16 mouse cellular contexts compared by ENCODE assay signal in genomic region chr1:33502890-33503289, GRCm38 (mm10).
A peak's percentile ranks its signal among the peaks of the same experiment; 100 is the strongest.
DNase-seq lines count a peak whose midpoint lies in the region; ATAC-seq and TF ChIP-seq lines count a peak whose summit lies in the region.
"Had no signal": no experiment of that assay in that cellular context is flagged by ENCODE, and none has a peak within 500 bp of the region (broad histone marks: within the 10 kb centered on the region; RNA-seq: fewer than 3 reads in every experiment).

No protein-coding gene starts in this region.

- no peak for TF ChIP-seq CTCF in kidney, adult 2 months (conservative IDR thresholded peaks at IDR 0.05; ENCODE audit: insufficient read depth, insufficient read length, low read depth, low read length)
- no peak for TF ChIP-seq CTCF in lung, embryonic 14.5 days (IDR thresholded peaks at IDR 0.05; ENCODE audit: low read depth)

- H3K36me3 ChIP-seq in kidney, adult 2 months (ENCODE audit: control insufficient read depth, insufficient read depth, low read length) = no peaks in the 10 kb centered on the region
- H3K36me3 ChIP-seq in lung, embryonic 14.5 days (ENCODE audit: insufficient read depth) = no peaks in the 10 kb centered on the region
- no peaks in the 10 kb centered on the region for H3K36me3 ChIP-seq in macrophage (ENCODE audit: inconsistent target)
- no peaks in the 10 kb centered on the region for H3K36me3 ChIP-seq in hindbrain, embryonic 14.5 days (replicated peaks; ENCODE audit: control insufficient read depth, insufficient read depth)

- no peak overlapping the region for H3K9ac ChIP-seq in lung, embryonic 14.5 days
- no peak overlapping the region for H3K9ac ChIP-seq in hindbrain, embryonic 14.5 days
- H3K9ac ChIP-seq: liver, embryonic 14.5 days had no signal

- 35% methylated on average over 7 of the region's 7 CpGs for WGBS in kidney, adult 2 months
- 63% methylated on average over 7 of the region's 7 CpGs for WGBS in lung, embryonic 14.5 days
- 7% methylated on average over 7 of the region's 7 CpGs for WGBS in macrophage (ENCODE audit: missing documents)
- WGBS in hindbrain, embryonic 14.5 days = 82% methylated on average over 7 of the region's 7 CpGs

- no peak overlapping the region for H3K4me3 ChIP-seq in kidney, adult 2 months (ENCODE audit: insufficient read depth, low read depth, low read length)
- no peak overlapping the region for H3K4me3 ChIP-seq in lung, embryonic 14.5 days (ENCODE audit: low read depth, low read length)
- H3K4me3 ChIP-seq in macrophage (ENCODE audit: inconsistent target) = no peak overlapping the region
- H3K4me3 ChIP-seq in hindbrain, embryonic 14.5 days (replicated peaks; ENCODE audit: low read length) = no peak overlapping the region
- H3K4me3 ChIP-seq: hindbrain, embryonic 10.5 days; layer of hippocampus, adult 2 months had no signal

- H3K4me2 ChIP-seq in lung, embryonic 14.5 days = no peak overlapping the region
- no peak overlapping the region for H3K4me2 ChIP-seq in hindbrain, embryonic 14.5 days (replicated peaks)

- TF ChIP-seq POLR2A in kidney, adult 2 months (IDR thresholded peaks at IDR 0.05; ENCODE audit: low read depth, low read length) = no peak

- no peaks in the 10 kb centered on the region for H3K9me3 ChIP-seq in lung, embryonic 14.5 days (ENCODE audit: low read depth, low read length)
- no peaks in the 10 kb centered on the region for H3K9me3 ChIP-seq in hindbrain, embryonic 14.5 days (ENCODE audit: control insufficient read depth, low read length)
- H3K9me3 ChIP-seq: hindbrain, embryonic 10.5 days had no signal

- peak overlapping the region; percentile 52 for H3K27ac ChIP-seq in kidney, adult 2 months (ENCODE audit: insufficient read depth, low read depth, low read length)
- H3K27ac ChIP-seq in lung, embryonic 14.5 days (ENCODE audit: low read depth) = no peak overlapping the region
- peak overlapping the region; percentile 12; the same call in 1 of the 2 replicates for H3K27ac ChIP-seq in macrophage
- no peak overlapping the region for H3K27ac ChIP-seq in hindbrain, embryonic 14.5 days
- H3K27ac ChIP-seq: hindbrain, embryonic 10.5 days; layer of hippocampus, adult 2 months; liver, embryonic 14.5 days had no signal

- no peak for ATAC-seq in lung, embryonic 14.5 days (ENCODE audit: insufficient read depth)
- ATAC-seq in common myeloid progenitor, adult 5-6 weeks (replicated peaks; ENCODE audit: low read depth, poor library complexity, severe bottlenecking) = peak; percentile 69
- ATAC-seq in hindbrain, embryonic 14.5 days (ENCODE audit: low FRiP score) = no peak
- no peak for ATAC-seq in erythroblast, adult 5-6 weeks (replicated peaks; ENCODE audit: low FRiP score, poor library complexity, severe bottlenecking)
- ATAC-seq: forebrain, embryonic 14.5 days had no signal

- DNase-seq in kidney, adult 2 months = peak; percentile 22
- DNase-seq in kidney, postnatal 10 days = no peak
- DNase-seq in lung, embryonic 14.5 days = peak; percentile 15
- no peak for DNase-seq in lung, postnatal 14 days
- no peak for DNase-seq in hindbrain, embryonic 14.5 days (ENCODE audit: low spot score)
- DNase-seq: adrenal gland, postnatal 36 days; cerebellum, postnatal 25 days; left cerebral cortex, postnatal 4 days; right cerebral cortex, adult 18-20 months had no signal

- no peaks in the 10 kb centered on the region for H3K79me2 ChIP-seq in macrophage (ENCODE audit: inconsistent target)

- H3K4me1 ChIP-seq in kidney, adult 2 months (ENCODE audit: control insufficient read depth, insufficient read depth, low read length) = no peaks in the 10 kb centered on the region
- no peaks in the 10 kb centered on the region for H3K4me1 ChIP-seq in lung, embryonic 14.5 days (ENCODE audit: insufficient read depth)
- no peaks in the 10 kb centered on the region for H3K4me1 ChIP-seq in hindbrain, embryonic 14.5 days (replicated peaks; ENCODE audit: control insufficient read depth, insufficient read depth, low read length)

- H3K27me3 ChIP-seq in kidney, adult 2 months (replicated peaks; ENCODE audit: control insufficient read depth, insufficient read depth, low read length) = no peaks in the 10 kb centered on the region
- no peaks in the 10 kb centered on the region for H3K27me3 ChIP-seq in lung, embryonic 14.5 days (ENCODE audit: insufficient read depth, low read length)
- H3K27me3 ChIP-seq in hindbrain, embryonic 14.5 days (ENCODE audit: control insufficient read depth, insufficient read depth, low read length) = no peaks in the 10 kb centered on the region

Comparison
In these comparisons a context has a peak if more than half of its experiments do, and no peak if none do; other contexts are left out.
1. DNase-seq: peak in kidney, adult 2 months (single experiment) and lung, embryonic 14.5 days (single experiment); none in kidney, postnatal 10 days (single experiment), lung, postnatal 14 days (single experiment) and hindbrain, embryonic 14.5 days (single experiment).
2. H3K27ac ChIP-seq: peak in kidney, adult 2 months (single experiment) and macrophage (single experiment); none in lung, embryonic 14.5 days (single experiment) and hindbrain, embryonic 14.5 days (single experiment).